Mouse (Mus musculus): ENCODE results near the gene Tex14. TPM values are rescaled to one million over a fixed set of nuclear protein-coding genes. Genes with fewer than 3 reads are reported as not detected.
A peak's percentile ranks its signal among the peaks of the same experiment; 100 is the strongest.

Gene Tex14
- polyA plus RNA-seq, 1 experiment from 2014 or later, result 0.70 TPM

DNA sequence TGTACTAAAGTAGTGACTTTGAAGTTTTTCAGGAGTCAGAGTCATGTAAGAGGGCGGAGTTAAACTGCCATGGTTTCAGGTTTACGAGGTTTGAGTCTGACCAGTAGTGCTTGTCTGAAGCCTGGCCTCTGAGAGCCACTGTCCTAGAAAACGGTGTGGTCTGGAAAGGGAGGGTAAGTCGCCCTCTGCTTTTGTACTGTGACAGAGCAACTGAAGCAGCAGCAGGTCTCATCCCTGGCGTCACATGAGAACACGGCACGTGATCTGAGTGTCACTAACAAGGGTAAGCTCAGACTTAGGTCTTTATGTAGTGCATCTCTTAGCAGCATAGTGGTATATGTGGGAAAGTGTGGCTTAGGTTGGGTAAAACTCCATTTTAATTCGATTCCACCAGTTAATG lies 137.4 kb downstream of the Tex14 start:
- H3K27me3 ChIP-seq (replicated peaks; ENCODE audit: control insufficient read depth, insufficient read depth, low read length), result no peaks in the 10 kb centered on the region
- H3K36me3 ChIP-seq (ENCODE audit: control insufficient read depth, insufficient read depth, low read length), result no peaks in the 10 kb centered on the region
- no peak for ATAC-seq
- no peak overlapping the region for H3K4me2 ChIP-seq (ENCODE audit: low read depth, low read length)
- H3K9ac ChIP-seq (ENCODE audit: low read depth, low read length), result no peak overlapping the region
- H3K9me3 ChIP-seq (ENCODE audit: control insufficient read depth, low read length), result no peaks in the 10 kb centered on the region
- WGBS, result 36% methylated on average over 8 of the region's 8 CpGs
- no peak overlapping the region for H3K27ac ChIP-seq (ENCODE audit: low read length)
- H3K4me1 ChIP-seq (ENCODE audit: control insufficient read depth, insufficient read depth, low read length), result no peaks in the 10 kb centered on the region
- H3K4me3 ChIP-seq (ENCODE audit: low read length), result no peak overlapping the region

DNA sequence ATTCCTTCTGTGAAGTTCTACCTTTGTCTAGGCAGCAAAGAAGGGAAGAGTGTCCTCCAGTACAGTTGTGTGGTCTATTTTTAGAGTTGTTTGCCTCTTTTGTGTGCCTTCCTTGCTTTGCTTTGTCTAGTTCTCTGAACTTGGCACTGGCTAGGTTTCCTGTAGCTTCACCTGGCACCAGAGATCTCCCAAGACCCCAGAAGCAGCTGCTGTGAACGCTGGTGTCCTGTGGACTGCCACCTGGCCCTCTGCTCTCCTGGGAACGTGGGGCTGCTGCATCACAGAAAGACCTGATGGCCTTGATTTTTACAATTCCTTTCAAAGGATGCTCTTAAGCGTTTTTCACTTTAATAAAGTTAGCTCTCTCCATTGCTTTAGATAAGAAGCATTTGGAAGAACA lies 138.0 kb downstream of the Tex14 start:
- Histone ChIP-seq H3K9me3 (ENCODE audit: control insufficient read depth, low read length) (no peaks in the 10 kb centered on the region), H3K4me2 (ENCODE audit: low read depth, low read length) (no peak overlapping the region), H3K27me3 (replicated peaks; ENCODE audit: control insufficient read depth, insufficient read depth, low read length) (no peaks in the 10 kb centered on the region), H3K36me3 (ENCODE audit: control insufficient read depth, insufficient read depth, low read length) (no peaks in the 10 kb centered on the region), H3K4me3 (ENCODE audit: low read length) (no peak overlapping the region), H3K4me1 (ENCODE audit: control insufficient read depth, insufficient read depth, low read length) (no peaks in the 10 kb centered on the region), H3K9ac (ENCODE audit: low read depth, low read length) (no peak overlapping the region), H3K27ac (ENCODE audit: low read length) (no peak overlapping the region)
- ATAC-seq, result no peak
- WGBS, result 51% methylated on average over 3 of the region's 3 CpGs

DNA sequence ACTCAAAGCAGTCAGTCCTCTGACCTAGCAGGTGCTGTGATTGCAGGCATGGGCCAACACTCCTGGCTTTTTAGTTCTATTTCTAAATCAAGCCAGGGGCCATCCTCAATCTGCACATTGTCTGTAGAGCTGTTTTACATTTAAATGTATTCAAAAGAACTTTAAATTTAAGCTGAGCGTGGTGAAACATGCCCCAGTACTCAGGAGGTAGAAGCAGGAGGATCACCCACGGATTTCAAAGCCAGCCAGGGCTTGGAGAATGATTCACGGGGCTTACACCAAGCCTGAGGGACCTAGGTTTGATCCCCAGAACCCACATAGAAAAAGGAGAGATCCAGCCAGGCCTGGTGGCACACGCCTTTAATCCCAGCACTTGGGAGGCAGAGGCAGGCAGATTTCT lies 148.5 kb downstream of the Tex14 start:
- Histone ChIP-seq H3K4me1 (ENCODE audit: control insufficient read depth, insufficient read depth, low read length) (peaks cover 9% of the 10 kb centered on the region), H3K27me3 (replicated peaks; ENCODE audit: control insufficient read depth, insufficient read depth, low read length) (no peaks in the 10 kb centered on the region), H3K4me2 (ENCODE audit: low read depth, low read length) (no peak overlapping the region), H3K36me3 (ENCODE audit: control insufficient read depth, insufficient read depth, low read length) (no peaks in the 10 kb centered on the region), H3K9me3 (ENCODE audit: control insufficient read depth, low read length) (no peaks in the 10 kb centered on the region), H3K4me3 (ENCODE audit: low read length) (no peak overlapping the region), H3K27ac (ENCODE audit: low read length) (no peak overlapping the region), H3K9ac (ENCODE audit: low read depth, low read length) (no peak overlapping the region)
- 87% methylated on average over 4 of the region's 4 CpGs for WGBS
- ATAC-seq, result no peak

DNA sequence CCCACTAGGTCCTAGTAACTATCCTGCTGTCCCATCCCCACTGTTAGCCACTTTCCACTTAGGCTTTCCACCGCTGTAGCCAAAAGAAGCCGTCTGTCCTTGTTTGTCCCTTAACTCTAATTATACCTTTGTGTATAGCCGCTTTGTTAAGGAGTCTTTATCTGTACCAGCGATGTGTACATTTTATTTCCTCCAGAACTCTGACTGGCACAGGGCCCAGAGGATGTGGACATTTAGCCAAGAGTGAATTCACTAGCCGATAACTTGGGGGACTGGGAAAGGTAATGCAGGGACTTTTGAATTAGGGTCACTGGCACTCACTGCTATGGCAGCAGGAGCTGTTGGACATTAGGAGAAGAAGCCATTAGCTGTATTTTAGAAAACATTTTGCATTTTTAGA lies 149.5 kb downstream of the Tex14 start:
- no peak overlapping the region for H3K4me2 ChIP-seq (ENCODE audit: low read depth, low read length)
- no peaks in the 10 kb centered on the region for H3K36me3 ChIP-seq (ENCODE audit: control insufficient read depth, insufficient read depth, low read length)
- H3K9ac ChIP-seq (ENCODE audit: low read depth, low read length), result no peak overlapping the region
- peak overlapping the region; percentile 63 for H3K27ac ChIP-seq (ENCODE audit: low read length)
- no peak for ATAC-seq
- peaks cover 9% of the 10 kb centered on the region for H3K4me1 ChIP-seq (ENCODE audit: control insufficient read depth, insufficient read depth, low read length)
- no peak overlapping the region for H3K4me3 ChIP-seq (ENCODE audit: low read length)
- WGBS, result 29% methylated on average over 5 of the region's 5 CpGs
- no peaks in the 10 kb centered on the region for H3K9me3 ChIP-seq (ENCODE audit: control insufficient read depth, low read length)
- no peaks in the 10 kb centered on the region for H3K27me3 ChIP-seq (replicated peaks; ENCODE audit: control insufficient read depth, insufficient read depth, low read length)

GRCm38 (mm10) chr11:87555106-87555703 lies 150.3 kb downstream of the Tex14 start:
- peak overlapping the region; percentile 62 for H3K27ac ChIP-seq (ENCODE audit: low read length)
- ATAC-seq, result peak; percentile 66; the same call in 1 of the 2 replicates
- 18% methylated on average over 2 of the region's 2 CpGs for WGBS

DNA sequence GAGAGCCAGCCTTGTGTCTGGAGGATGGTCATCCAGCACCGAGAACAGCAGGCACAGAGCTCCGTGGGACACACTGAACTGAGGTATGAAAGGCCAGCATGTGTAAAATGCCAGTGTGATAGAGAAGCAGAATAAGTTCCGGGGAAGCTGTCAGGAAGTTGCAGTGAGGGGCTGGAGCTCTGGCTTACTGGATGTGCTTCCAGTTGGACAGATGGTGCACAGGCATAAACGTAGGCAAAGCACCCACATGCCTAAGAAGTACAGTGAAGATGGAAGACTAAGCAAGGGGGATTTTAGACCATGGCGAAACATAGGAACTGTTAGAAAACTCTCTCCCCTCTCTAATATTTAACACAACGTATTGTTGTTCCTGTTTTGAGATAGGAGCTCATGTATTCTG lies 156.3 kb downstream of the Tex14 start:
- Histone ChIP-seq H3K4me3 (ENCODE audit: low read length) (no peak overlapping the region), H3K27me3 (replicated peaks; ENCODE audit: control insufficient read depth, insufficient read depth, low read length) (no peaks in the 10 kb centered on the region), H3K27ac (ENCODE audit: low read length) (no peak overlapping the region), H3K9me3 (ENCODE audit: control insufficient read depth, low read length) (no peaks in the 10 kb centered on the region), H3K36me3 (ENCODE audit: control insufficient read depth, insufficient read depth, low read length) (no peaks in the 10 kb centered on the region), H3K9ac (ENCODE audit: low read depth, low read length) (no peak overlapping the region), H3K4me1 (ENCODE audit: control insufficient read depth, insufficient read depth, low read length) (no peaks in the 10 kb centered on the region), H3K4me2 (ENCODE audit: low read depth, low read length) (no peak overlapping the region)
- no peak for ATAC-seq
- WGBS, result 69% methylated on average over 6 of the region's 6 CpGs

More at GRCm38 (mm10) chr11:87555106-87555703, 150.3 kb downstream of the Tex14 start:
- Histone ChIP-seq H3K4me1 (ENCODE audit: control insufficient read depth, insufficient read depth, low read length) (peaks cover 9% of the 10 kb centered on the region), H3K9me3 (ENCODE audit: control insufficient read depth, low read length) (no peaks in the 10 kb centered on the region), H3K9ac (ENCODE audit: low read depth, low read length) (no peak overlapping the region; the same call in 1 of the 2 replicates), H3K27me3 (replicated peaks; ENCODE audit: control insufficient read depth, insufficient read depth, low read length) (no peaks in the 10 kb centered on the region), H3K4me3 (ENCODE audit: low read length) (no peak overlapping the region), H3K4me2 (ENCODE audit: low read depth, low read length) (no peak overlapping the region), H3K36me3 (ENCODE audit: control insufficient read depth, insufficient read depth, low read length) (no peaks in the 10 kb centered on the region)

DNA sequence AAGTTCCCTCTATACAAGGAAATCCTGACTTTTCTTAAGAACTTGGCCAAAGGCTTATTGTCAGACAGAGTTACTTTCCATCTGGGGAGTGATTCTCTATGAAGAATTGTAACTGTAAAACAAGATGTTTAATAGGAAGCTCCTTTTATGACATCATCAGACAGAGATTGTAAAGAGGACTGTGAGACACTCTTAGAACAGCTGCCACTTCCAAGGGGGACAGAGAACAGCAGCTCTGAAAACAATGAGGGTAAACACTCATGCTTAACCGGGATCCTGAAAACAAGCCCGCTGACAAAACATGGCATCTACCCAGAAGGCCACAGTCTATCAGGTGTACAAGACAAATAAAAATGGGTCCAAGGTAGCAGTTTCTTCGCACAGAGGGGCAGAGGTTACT lies 161.6 kb downstream of the Tex14 start, which contains the start of gene Gm11492:
TSS of gene Gm11492 (plus strand) at position 153 of the 400 bp plus-strand sequence.
- Histone ChIP-seq H3K27me3 (replicated peaks; ENCODE audit: control insufficient read depth, insufficient read depth, low read length) (no peaks in the 10 kb centered on the region), H3K4me2 (ENCODE audit: low read depth, low read length) (no peak within 1 kb of the TSS), H3K9me3 (ENCODE audit: control insufficient read depth, low read length) (no peaks in the 10 kb centered on the region), H3K4me1 (ENCODE audit: control insufficient read depth, insufficient read depth, low read length) (no peaks in the 10 kb centered on the region), H3K4me3 (ENCODE audit: low read length) (no peak within 1 kb of the TSS), H3K9ac (ENCODE audit: low read depth, low read length) (no peak within 1 kb of the TSS), H3K27ac (ENCODE audit: low read length) (no peak within 1 kb of the TSS), H3K36me3 (ENCODE audit: control insufficient read depth, insufficient read depth, low read length) (no peaks in the 10 kb centered on the region)
- 69% methylated on average over 3 of the region's 3 CpGs for WGBS
- ATAC-seq, result no peak

- WGBS, result 74% methylated on average over 7 of the region's 7 CpGs
- ATAC-seq, result no peak
Observed at GRCm38 (mm10) chr11:87568255-87568953, 163.5 kb downstream of the Tex14 start, which contains the start of gene Sept4. Gene Sept4 (plus strand): TSS chr11:87568903.

GRCm38 (mm10) chr11:87570743-87571142 lies 165.9 kb downstream of the Tex14 start:
- Histone ChIP-seq H3K4me3 (ENCODE audit: low read length) (no peak overlapping the region), H3K9ac (ENCODE audit: low read depth, low read length) (no peak overlapping the region), H3K27me3 (replicated peaks; ENCODE audit: control insufficient read depth, insufficient read depth, low read length) (no peaks in the 10 kb centered on the region), H3K9me3 (ENCODE audit: control insufficient read depth, low read length) (no peaks in the 10 kb centered on the region), H3K36me3 (ENCODE audit: control insufficient read depth, insufficient read depth, low read length) (no peaks in the 10 kb centered on the region), H3K4me1 (ENCODE audit: control insufficient read depth, insufficient read depth, low read length) (0 out of 2 replicates have a peak, but pooled peaks cover 4% of the 10 kb centered on the region), H3K27ac (ENCODE audit: low read length) (no peak overlapping the region), H3K4me2 (ENCODE audit: low read depth, low read length) (no peak overlapping the region)
- no peak for ATAC-seq
- WGBS, result 64% methylated on average over 5 of the region's 5 CpGs

More at GRCm38 (mm10) chr11:87568255-87568953, 163.5 kb downstream of the Tex14 start, which contains the start of gene Sept4:
- Histone ChIP-seq H3K4me3 (ENCODE audit: low read length) (no peak within 1 kb of the TSS), H3K27ac (ENCODE audit: low read length) (no peak within 1 kb of the TSS), H3K4me1 (ENCODE audit: control insufficient read depth, insufficient read depth, low read length) (no peaks in the 10 kb centered on the region), H3K9ac (ENCODE audit: low read depth, low read length) (no peak within 1 kb of the TSS), H3K27me3 (replicated peaks; ENCODE audit: control insufficient read depth, insufficient read depth, low read length) (no peaks in the 10 kb centered on the region), H3K36me3 (ENCODE audit: control insufficient read depth, insufficient read depth, low read length) (no peaks in the 10 kb centered on the region), H3K4me2 (ENCODE audit: low read depth, low read length) (no peak within 1 kb of the TSS), H3K9me3 (ENCODE audit: control insufficient read depth, low read length) (no peaks in the 10 kb centered on the region)
